Mouse (Mus musculus): ENCODE measurements around the gene Tceanc. TPM values are rescaled to one million over a fixed set of nuclear protein-coding genes. Genes with fewer than 3 reads are reported as not detected.

Tceanc gene
- total RNA-seq (2021), result 1 to 10 TPM; 4.8 to 6.5 TPM
- long read RNA-seq, experiment 1, full-length matches to known transcripts, result 1 of 3 reads
- long read RNA-seq, experiment 1, partial matches to known transcripts, result 0 of 3 reads
- long read RNA-seq, experiment 1, other reads (novel, unspliced or antisense), result 2 of 3 reads
- long read RNA-seq, experiment 2, full-length matches to known transcripts, result 2 of 3 reads
- long read RNA-seq, experiment 2, partial matches to known transcripts, result 0 of 3 reads
- long read RNA-seq, experiment 2, other reads (novel, unspliced or antisense), result 1 of 3 reads

GRCm38 (mm10) chrX:166518345-166518744 is at the start of gene Tceanc:
Gene Tceanc, minus strand, starts transcription at chrX:166518567.
- DNase-seq, result peak; percentile 7

GRCm38 (mm10) chrX:166565983-166566382 is 47.6 kb upstream of the Tceanc start:
- no peak for DNase-seq

GRCm38 (mm10) chrX:166565401-166565800 is 47.0 kb upstream of the Tceanc start:
- DNase-seq, result no peak

- DNase-seq, result peak; percentile 5
Measured at GRCm38 (mm10) chrX:166564900-166565299, 46.5 kb upstream of the Tceanc start.

- DNase-seq, result peak; percentile 18
Measured at GRCm38 (mm10) chrX:166559333-166559732, 41.0 kb upstream of the Tceanc start.

GRCm38 (mm10) chrX:166552355-166552754 is 34.0 kb upstream of the Tceanc start:
- DNase-seq, result no peak

- no peak for DNase-seq
Measured at GRCm38 (mm10) chrX:166546495-166546894, 28.1 kb upstream of the Tceanc start.

GRCm38 (mm10) chrX:166535138-166535537 is 16.8 kb upstream of the Tceanc start:
- no peak for DNase-seq

GRCm38 (mm10) chrX:166533432-166533831 is 15.1 kb upstream of the Tceanc start:
- DNase-seq, result no peak

GRCm38 (mm10) chrX:166531671-166532070 is 13.3 kb upstream of the Tceanc start:
- DNase-seq, result no peak

- DNase-seq, result no peak
Measured at GRCm38 (mm10) chrX:166528126-166528525, 9.8 kb upstream of the Tceanc start.

- peak; percentile 6 for DNase-seq
Measured at GRCm38 (mm10) chrX:166525637-166526315, 7.4 kb upstream of the Tceanc start.

GRCm38 (mm10) chrX:166520782-166521181 is 2.4 kb upstream of the Tceanc start:
- no peak for DNase-seq

- peak; percentile 35 for DNase-seq
Measured at GRCm38 (mm10) chrX:166516631-166517030, 1.7 kb downstream of the Tceanc start.

GRCm38 (mm10) chrX:166515923-166516322 is 2.4 kb downstream of the Tceanc start:
- DNase-seq, result no peak

- peak; percentile 24 for DNase-seq
Measured at GRCm38 (mm10) chrX:166514035-166514434, 4.3 kb downstream of the Tceanc start.

GRCm38 (mm10) chrX:166512071-166512470 is 6.3 kb downstream of the Tceanc start:
- no peak for DNase-seq

GRCm38 (mm10) chrX:166511107-166511506 is 7.3 kb downstream of the Tceanc start:
- no peak for DNase-seq

- DNase-seq, result peak; percentile 93
Measured at GRCm38 (mm10) chrX:166509761-166510738, 8.3 kb downstream of the Tceanc start.

GRCm38 (mm10) chrX:166504421-166504820 is 13.9 kb downstream of the Tceanc start:
- DNase-seq, result no peak

- no peak for DNase-seq
Measured at GRCm38 (mm10) chrX:166499496-166500190, 18.7 kb downstream of the Tceanc start.

GRCm38 (mm10) chrX:166497771-166498170 is 20.6 kb downstream of the Tceanc start:
- DNase-seq, result no peak
